Mouse (Mus musculus) bone marrow, adult 2 months (tissue): ENCODE measurements at regions not wholly inside any gene's neighbourhood (a gene's known extent, or its start where the extent isn't known, plus 50 kb on each side); places are given as distances from the start of the nearest gene placed in this dataset.
A peak's percentile ranks its signal among the peaks of the same experiment; 100 is the strongest.

Source experiments
- H3K27ac ChIP-seq: fragments of 200-500 bp; 2 replicates; pipeline ENCODE4 v1.5.1; 2012; ENCODE audit warnings: low read depth, mild to moderate bottlenecking, control low read depth, inconsistent platforms, low read length; ENCODE audit not compliant: control insufficient read depth, poor library complexity, insufficient read depth
- H3K4me1 ChIP-seq: fragments of 200-500 bp; 2 replicates; pipeline ENCODE4 v1.6.1; 2011; ENCODE audit warnings: low read length; ENCODE audit not compliant: control insufficient read depth, insufficient read depth
- H3K4me3 ChIP-seq: fragments of 200-500 bp; replicated peaks from 2 replicates; pipeline ENCODE3; 2011; ENCODE audit warnings: mild to moderate bottlenecking, low read depth, low read length, control low read depth; ENCODE audit not compliant: control insufficient read depth
- CTCF ChIP-seq: fragments of 200-500 bp; IDR thresholded peaks from 2 replicates; pipeline ENCODE4 v1.5.1; 2011; ENCODE audit warnings: low read length, control low read depth; ENCODE audit not compliant: control insufficient read depth, insufficient read depth
- POLR2A ChIP-seq: fragments of 200-500 bp; IDR thresholded peaks from 2 replicates; pipeline ENCODE4 v1.6.1; 2011; ENCODE audit warnings: low read depth, mild to moderate bottlenecking, control low read depth, low read length, borderline replicate concordance; ENCODE audit not compliant: control insufficient read depth
- WGBS: fragments of 180-500 bp; shearing (Covaris S2); methylation state at CpG from one replicate; pipeline ENCODE4 v1.1.7; 2018; 5-methylcytosine and 5-hydroxymethylcytosine counted together

GRCm38 (mm10) chr10:25118674-25119670, 188.7 kb downstream of the Akap7 start:
- 5% methylated on average over 17 of the region's 17 CpGs for WGBS
- H3K27ac ChIP-seq = peak overlapping the region; percentile 57
- H3K4me1 ChIP-seq = peaks cover 6% of the 10 kb centered on the region
- H3K4me3 ChIP-seq = no peak overlapping the region
- TF ChIP-seq CTCF (no peak), POLR2A (no peak)

GRCm38 (mm10) chr10:25114316-25114715, 187.0 kb upstream of the Arg1 start:
- peaks cover 6% of the 10 kb centered on the region for H3K4me1 ChIP-seq
- H3K27ac ChIP-seq = no peak overlapping the region
- 84% methylated on average over 4 of the region's 4 CpGs for WGBS
- H3K4me3 ChIP-seq = no peak overlapping the region
- TF ChIP-seq POLR2A (no peak), CTCF (no peak)

- no peak for TF ChIP-seq CTCF
- TF ChIP-seq POLR2A = no peak
- Histone ChIP-seq H3K4me3 (no peak overlapping the region), H3K27ac (no peak overlapping the region), H3K4me1 (peaks cover under 1% of the 10 kb centered on the region; the same call in 1 of the 2 replicates)
- WGBS = 85% methylated on average over 12 of the region's 12 CpGs
These were observed 185.3 kb upstream of the Arg1 start for GRCm38 (mm10) chr10:25112449-25113171.

GRCm38 (mm10) chr10:25111636-25112422, 184.5 kb upstream of the Arg1 start:
- Histone ChIP-seq H3K4me3 (no peak overlapping the region), H3K27ac (no peak overlapping the region), H3K4me1 (no peaks in the 10 kb centered on the region; the same call in 1 of the 2 replicates)
- TF ChIP-seq POLR2A = no peak
- WGBS = 70% methylated on average over 11 of the region's 11 CpGs

- Histone ChIP-seq H3K4me3 (no peak overlapping the region), H3K4me1 (no peaks in the 10 kb centered on the region; the same call in 1 of the 2 replicates), H3K27ac (no peak overlapping the region)
- WGBS = 80% methylated on average over 7 of the region's 7 CpGs
- no peak for TF ChIP-seq CTCF
- no peak for TF ChIP-seq POLR2A
These were observed 183.9 kb upstream of the Arg1 start for GRCm38 (mm10) chr10:25111181-25111580.

- TF ChIP-seq POLR2A (no peak), CTCF (no peak)
- 73% methylated on average over 4 of the region's 4 CpGs for WGBS
- no peak overlapping the region for H3K27ac ChIP-seq
- H3K4me3 ChIP-seq = no peak overlapping the region
- no peaks in the 10 kb centered on the region for H3K4me1 ChIP-seq
These were observed 170.8 kb upstream of the Arg1 start for GRCm38 (mm10) chr10:25098070-25098469.

- TF ChIP-seq POLR2A (no peak), CTCF (no peak)
- 76% methylated on average over 4 of the region's 4 CpGs for WGBS
- no peaks in the 10 kb centered on the region for H3K4me1 ChIP-seq
- H3K27ac ChIP-seq = no peak overlapping the region
- H3K4me3 ChIP-seq = no peak overlapping the region
These were observed 162.6 kb upstream of the Arg1 start for GRCm38 (mm10) chr10:25089705-25090386.
